Mouse (Mus musculus) naive thymus-derived CD4-positive, alpha-beta T cell, adult 2 months (primary cell): Measurements from ENCODE around the gene Gm11639.

Source experiments
- DNase-seq: peaks from one replicate; pipeline ENCODE4 v3.0.0-alpha.2; 2011; ENCODE audit warnings: low read depth

The Gm11639 gene

GRCm38 (mm10) chr11:105155915-105156314 lies 470.4 kb downstream of the Gm11639 start:
- DNase-seq, result no peak

- DNase-seq, result no peak
These were observed 471.3 kb downstream of the Gm11639 start for GRCm38 (mm10) chr11:105156748-105157267.

GRCm38 (mm10) chr11:105158047-105158446 lies 472.5 kb downstream of the Gm11639 start:
- DNase-seq, result no peak

- DNase-seq, result no peak
These were observed 474.3 kb downstream of the Gm11639 start for GRCm38 (mm10) chr11:105159673-105160360.

- no peak for DNase-seq
These were observed 475.9 kb downstream of the Gm11639 start for GRCm38 (mm10) chr11:105161411-105161810.

- DNase-seq, result no peak
These were observed 479.3 kb downstream of the Gm11639 start for GRCm38 (mm10) chr11:105164516-105165510.

GRCm38 (mm10) chr11:105166780-105167179 lies 481.3 kb downstream of the Gm11639 start:
- DNase-seq, result no peak
